Mouse (Mus musculus): ENCODE data around the gene Mmel1. TPM values are rescaled to one million over a fixed set of nuclear protein-coding genes. Genes with fewer than 3 reads are reported as not detected.

Gene Mmel1
- polyA plus RNA-seq, 1 experiment: not detected

GRCm38 (mm10) chr4:154857366-154858240 is 11.8 kb upstream of the Mmel1 start:
- WGBS: 84% methylated on average over 10 of the region's 10 CpGs
- Histone ChIP-seq H3K4me3 (ENCODE audit: insufficient read depth, low read depth, low read length) (no peak overlapping the region), H3K4me1 (ENCODE audit: control insufficient read depth, insufficient read depth, low read length) (peaks cover 11% of the 10 kb centered on the region), H3K27ac (ENCODE audit: insufficient read depth, low read depth, low read length) (no peak overlapping the region)
- TF ChIP-seq CTCF (IDR thresholded peaks at IDR 0.05; ENCODE audit: insufficient read depth, low read depth, low read length): no peak

GRCm38 (mm10) chr4:154858601-154859000 is 10.8 kb upstream of the Mmel1 start:
- 88% methylated on average over 3 of the region's 3 CpGs for WGBS
- TF ChIP-seq CTCF (IDR thresholded peaks at IDR 0.05; ENCODE audit: insufficient read depth, low read depth, low read length): no peak
- no peak overlapping the region for H3K27ac ChIP-seq (ENCODE audit: insufficient read depth, low read depth, low read length)

GRCm38 (mm10) chr4:154861967-154862366 is 7.4 kb upstream of the Mmel1 start:
- WGBS: 83% methylated on average over 5 of the region's 5 CpGs
- H3K4me1 ChIP-seq (ENCODE audit: control insufficient read depth, insufficient read depth, low read length): peaks cover 13% of the 10 kb centered on the region
- TF ChIP-seq CTCF (IDR thresholded peaks at IDR 0.05; ENCODE audit: insufficient read depth, low read depth, low read length): no peak
- TF ChIP-seq POLR2A (IDR thresholded peaks at IDR 0.05; ENCODE audit: insufficient read depth, low read depth, low read length): no peak
- H3K4me3 ChIP-seq (ENCODE audit: insufficient read depth, low read depth, low read length): no peak overlapping the region
- no peak overlapping the region for H3K27ac ChIP-seq (ENCODE audit: insufficient read depth, low read depth, low read length)

More at GRCm38 (mm10) chr4:154858601-154859000, 10.8 kb upstream of the Mmel1 start:
- Histone ChIP-seq H3K4me3 (ENCODE audit: insufficient read depth, low read depth, low read length) (no peak overlapping the region), H3K4me1 (ENCODE audit: control insufficient read depth, insufficient read depth, low read length) (peaks cover 11% of the 10 kb centered on the region)

GRCm38 (mm10) chr4:154863436-154863935 is 5.9 kb upstream of the Mmel1 start:
- TF ChIP-seq POLR2A (IDR thresholded peaks at IDR 0.05; ENCODE audit: insufficient read depth, low read depth, low read length) (no peak), CTCF (IDR thresholded peaks at IDR 0.05; ENCODE audit: insufficient read depth, low read depth, low read length) (no peak)
- 83% methylated on average over 3 of the region's 3 CpGs for WGBS
- Histone ChIP-seq H3K27ac (ENCODE audit: insufficient read depth, low read depth, low read length) (no peak overlapping the region), H3K4me3 (ENCODE audit: insufficient read depth, low read depth, low read length) (no peak overlapping the region), H3K4me1 (ENCODE audit: control insufficient read depth, insufficient read depth, low read length) (peaks cover 15% of the 10 kb centered on the region)

GRCm38 (mm10) chr4:154864271-154864771 is 5.1 kb upstream of the Mmel1 start:
- TF ChIP-seq POLR2A (IDR thresholded peaks at IDR 0.05; ENCODE audit: insufficient read depth, low read depth, low read length) (peak; percentile 78), CTCF (IDR thresholded peaks at IDR 0.05; ENCODE audit: insufficient read depth, low read depth, low read length) (peak; percentile 68; the same call in 1 of the 2 replicates)
- Histone ChIP-seq H3K4me3 (ENCODE audit: insufficient read depth, low read depth, low read length) (peak overlapping the region; percentile 52), H3K27ac (ENCODE audit: insufficient read depth, low read depth, low read length) (peak overlapping the region; percentile 46), H3K4me1 (ENCODE audit: control insufficient read depth, insufficient read depth, low read length) (peaks cover 17% of the 10 kb centered on the region)
- WGBS: under 1% methylated on average over 18 of the region's 18 CpGs

GRCm38 (mm10) chr4:154864961-154865760 is 4.2 kb upstream of the Mmel1 start:
- TF ChIP-seq POLR2A (IDR thresholded peaks at IDR 0.05; ENCODE audit: insufficient read depth, low read depth, low read length) (no peak), CTCF (IDR thresholded peaks at IDR 0.05; ENCODE audit: insufficient read depth, low read depth, low read length) (no peak)
- H3K27ac ChIP-seq (ENCODE audit: insufficient read depth, low read depth, low read length): peak overlapping the region; percentile 23; the same call in 1 of the 2 replicates
- no peak overlapping the region for H3K4me3 ChIP-seq (ENCODE audit: insufficient read depth, low read depth, low read length)
- 82% methylated on average over 18 of the region's 18 CpGs for WGBS
- peaks cover 17% of the 10 kb centered on the region for H3K4me1 ChIP-seq (ENCODE audit: control insufficient read depth, insufficient read depth, low read length)

GRCm38 (mm10) chr4:154866391-154866790 is 3.0 kb upstream of the Mmel1 start:
- 90% methylated on average over 5 of the region's 5 CpGs for WGBS
- Histone ChIP-seq H3K27ac (ENCODE audit: insufficient read depth, low read depth, low read length) (no peak overlapping the region), H3K4me3 (ENCODE audit: insufficient read depth, low read depth, low read length) (no peak overlapping the region), H3K4me1 (ENCODE audit: control insufficient read depth, insufficient read depth, low read length) (peaks cover 17% of the 10 kb centered on the region)
- no peak for TF ChIP-seq CTCF (IDR thresholded peaks at IDR 0.05; ENCODE audit: insufficient read depth, low read depth, low read length)
- no peak for TF ChIP-seq POLR2A (IDR thresholded peaks at IDR 0.05; ENCODE audit: insufficient read depth, low read depth, low read length)

- Histone ChIP-seq H3K27ac (ENCODE audit: insufficient read depth, low read depth, low read length) (no peak overlapping the region), H3K4me3 (ENCODE audit: insufficient read depth, low read depth, low read length) (no peak overlapping the region), H3K4me1 (ENCODE audit: control insufficient read depth, insufficient read depth, low read length) (peaks cover 20% of the 10 kb centered on the region)
- 85% methylated on average over 6 of the region's 6 CpGs for WGBS
- TF ChIP-seq POLR2A (IDR thresholded peaks at IDR 0.05; ENCODE audit: insufficient read depth, low read depth, low read length) (no peak), CTCF (IDR thresholded peaks at IDR 0.05; ENCODE audit: insufficient read depth, low read depth, low read length) (no peak)
Observed at GRCm38 (mm10) chr4:154867257-154867656, 2.1 kb upstream of the Mmel1 start.
